Mouse (Mus musculus): ENCODE results near the gene Bcl2. TPM values are rescaled to one million over a fixed set of nuclear protein-coding genes. Genes with fewer than 3 reads are reported as not detected.
A peak's percentile ranks its signal among the peaks of the same experiment; 100 is the strongest.
"Not testable (repeated sequence)": the region's sequence is repeated elsewhere in the genome, so short reads cannot be mapped to it uniquely, and the experiment has no call there.

The Bcl2 gene
- polyA plus RNA-seq (2012; rRNA removed), result 1.2 and 1.6 TPM in 2 replicates

GRCm38 (mm10) chr1:106713621-106714529 is at the start of gene Bcl2:
Bcl2 (minus strand) TSS chr1:106714274.
- no peak for DNase-seq (ENCODE audit: low read depth, low spot score)
- WGBS, result under 1% methylated on average over 95 of the region's 95 CpGs

- WGBS, result 74% methylated on average over 3 of the region's 3 CpGs
- DNase-seq (ENCODE audit: low read depth, low spot score), result no peak
Observed at GRCm38 (mm10) chr1:106760750-106761149, 46.7 kb upstream of the Bcl2 start.

DNA sequence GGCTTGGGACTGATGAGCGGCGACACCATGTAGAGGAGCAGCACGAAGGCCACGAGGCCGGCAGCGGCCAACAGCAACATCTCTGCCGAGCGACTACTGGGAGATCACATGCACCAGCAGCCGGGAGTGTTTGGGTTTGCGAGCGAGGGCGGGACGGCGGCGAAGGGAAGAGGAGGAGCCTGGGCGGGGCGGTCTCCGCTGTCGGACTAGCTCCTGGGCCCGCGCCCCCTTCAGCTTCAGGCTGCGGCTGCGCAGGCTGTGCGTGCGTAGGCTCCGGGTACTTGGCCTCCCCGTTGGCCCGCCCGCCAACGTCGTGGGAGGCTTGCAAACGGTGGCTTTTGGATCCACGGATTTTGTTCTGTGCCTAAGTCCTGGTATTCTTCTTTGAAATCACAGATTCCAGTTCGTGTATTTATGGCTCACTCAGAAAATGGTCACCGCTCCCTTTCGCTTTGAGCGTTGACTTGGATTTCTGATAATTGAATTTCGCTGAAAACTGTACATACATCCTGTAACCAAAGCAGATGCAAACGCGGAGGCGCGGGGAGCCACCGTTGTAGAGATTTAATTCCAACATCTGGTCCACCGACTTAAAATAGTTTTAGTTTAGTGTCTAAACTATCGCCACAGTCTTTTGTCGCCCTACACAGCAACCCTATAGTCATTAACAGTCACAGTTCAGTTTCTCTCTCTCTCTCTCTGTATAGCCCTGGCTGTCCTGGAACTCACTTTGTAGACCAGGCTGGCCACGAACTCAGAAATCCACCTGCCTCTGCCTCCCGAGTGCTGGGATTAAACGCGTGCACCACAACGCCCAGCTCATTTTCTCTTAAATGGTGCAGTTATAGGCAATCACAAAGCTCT is 45.7 kb upstream of the Bcl2 start, which contains the start of gene Kdsr:
Gene Kdsr, minus strand, starts transcription at position 156 of the 864 bp plus-strand sequence.
- WGBS, result under 1% methylated on average over 50 of the region's 51 CpGs
- DNase-seq (ENCODE audit: low read depth, low spot score), result peak; percentile 83

DNA sequence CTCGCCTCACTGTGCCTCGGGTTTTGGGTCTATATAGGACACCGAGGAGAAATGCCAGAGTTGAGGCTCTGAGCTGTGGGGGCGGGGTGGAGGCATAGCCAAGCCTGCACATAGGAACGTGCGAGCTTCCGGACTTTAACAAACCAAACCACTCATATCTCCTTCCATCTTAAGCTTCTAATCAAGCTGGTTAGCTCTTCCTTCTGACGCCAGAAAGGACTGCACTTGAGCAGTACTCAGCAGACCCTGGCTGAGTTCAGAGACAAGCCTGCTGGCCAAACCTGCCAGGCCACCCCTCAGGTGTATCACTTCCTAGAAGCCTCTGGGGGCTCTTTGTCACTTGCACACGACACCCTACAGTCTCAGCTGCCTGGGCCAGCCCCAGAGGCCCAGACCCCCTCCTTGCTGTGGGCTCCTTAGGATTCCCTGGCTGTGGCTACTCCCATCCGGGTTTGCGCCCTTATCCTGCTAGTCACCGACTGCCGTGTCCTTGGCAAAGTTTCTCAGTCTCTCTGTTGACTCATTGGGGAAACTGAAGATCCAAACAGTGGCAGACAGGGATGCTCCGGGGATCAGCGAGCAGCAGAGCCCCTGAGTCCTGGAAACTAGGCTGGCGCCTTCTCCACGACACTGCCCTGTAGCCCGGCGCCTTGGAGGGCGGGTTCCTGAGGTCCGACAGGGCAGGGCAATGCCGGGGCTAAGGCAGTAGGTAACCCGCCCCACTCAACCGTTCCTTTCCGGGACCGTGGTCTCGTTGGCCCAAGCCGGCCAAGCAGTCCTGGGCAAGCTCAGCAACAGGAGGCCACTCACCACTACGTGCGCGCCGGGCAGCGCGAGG is 44.9 kb upstream of the Bcl2 start:
- peak; percentile 28 for DNase-seq (ENCODE audit: low read depth, low spot score)

DNA sequence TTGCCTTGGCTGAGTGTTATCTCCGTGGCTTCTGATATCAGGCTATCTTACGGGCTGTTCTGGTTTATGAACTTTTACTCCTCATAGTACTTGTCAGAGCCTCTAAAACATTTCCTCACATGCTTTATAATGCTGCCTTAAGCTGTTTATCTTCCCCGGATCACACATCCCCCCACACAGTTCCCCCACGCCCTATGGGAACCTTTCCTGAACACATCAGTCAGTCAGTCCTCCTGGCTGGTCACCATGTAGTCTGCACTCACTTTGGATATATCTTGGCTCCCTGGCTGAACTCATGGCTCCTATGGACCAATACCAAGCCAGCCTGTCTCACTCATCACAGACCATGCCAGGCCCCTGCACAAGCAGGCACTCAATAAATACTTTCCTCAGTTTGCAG is 42.6 kb upstream of the Bcl2 start:
- WGBS, result 39% methylated on average over 4 of the region's 4 CpGs
- no peak for DNase-seq (ENCODE audit: low read depth, low spot score)

More for the DNA sequence above, 44.9 kb upstream of the Bcl2 start:
- under 1% methylated on average over 34 of the region's 34 CpGs for WGBS

- WGBS, result 53% methylated on average over 5 of the region's 5 CpGs
- DNase-seq (ENCODE audit: low read depth, low spot score), result no peak
Observed at GRCm38 (mm10) chr1:106752013-106752412, 37.9 kb upstream of the Bcl2 start.

GRCm38 (mm10) chr1:106750656-106751055 is 36.6 kb upstream of the Bcl2 start:
- WGBS, result 72% methylated on average over 1 of the region's 1 CpGs
- no peak for DNase-seq (ENCODE audit: low read depth, low spot score)

DNA sequence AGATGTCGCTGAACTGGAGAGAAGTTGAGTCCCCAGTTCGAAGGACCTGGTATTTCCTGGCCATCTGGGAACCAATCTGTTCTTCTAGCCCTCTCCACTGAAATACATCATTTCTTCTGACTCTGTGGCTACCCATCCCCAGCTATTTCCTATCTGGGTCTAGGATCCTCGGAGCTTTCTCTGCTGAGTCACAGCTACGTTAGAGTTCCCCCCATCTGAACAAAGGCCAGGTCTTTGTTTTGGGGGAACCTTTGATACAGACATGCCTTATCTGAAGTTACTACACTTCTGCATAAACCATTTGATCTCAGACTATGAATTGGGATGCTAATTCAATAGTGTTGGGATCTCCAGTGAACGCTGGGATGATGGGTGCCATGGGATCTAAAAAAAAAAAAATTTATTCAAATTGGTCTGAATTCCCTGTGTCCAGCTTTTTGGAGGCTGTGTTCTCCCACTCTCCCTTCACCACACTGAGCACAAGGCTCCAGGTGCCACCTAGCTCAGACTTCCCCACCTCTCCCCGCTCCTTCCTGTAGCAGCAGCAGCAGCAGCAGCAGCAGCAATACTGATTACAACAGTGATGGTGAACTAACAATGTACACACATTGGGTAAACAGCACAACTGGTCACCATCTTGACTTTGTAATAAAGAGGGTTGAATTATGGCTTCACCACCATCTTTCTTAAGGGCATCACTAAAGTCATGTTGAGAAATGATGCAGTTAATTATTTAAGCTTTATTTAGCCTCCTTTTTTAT is 34.7 kb upstream of the Bcl2 start:
- 93% methylated on average over 6 of the region's 6 CpGs for WGBS
- no peak for DNase-seq (ENCODE audit: low read depth, low spot score)

- WGBS, result 95% methylated on average over 6 of the region's 6 CpGs
- DNase-seq (ENCODE audit: low read depth, low spot score), result no peak
Observed at GRCm38 (mm10) chr1:106742980-106743379, 28.9 kb upstream of the Bcl2 start.

DNA sequence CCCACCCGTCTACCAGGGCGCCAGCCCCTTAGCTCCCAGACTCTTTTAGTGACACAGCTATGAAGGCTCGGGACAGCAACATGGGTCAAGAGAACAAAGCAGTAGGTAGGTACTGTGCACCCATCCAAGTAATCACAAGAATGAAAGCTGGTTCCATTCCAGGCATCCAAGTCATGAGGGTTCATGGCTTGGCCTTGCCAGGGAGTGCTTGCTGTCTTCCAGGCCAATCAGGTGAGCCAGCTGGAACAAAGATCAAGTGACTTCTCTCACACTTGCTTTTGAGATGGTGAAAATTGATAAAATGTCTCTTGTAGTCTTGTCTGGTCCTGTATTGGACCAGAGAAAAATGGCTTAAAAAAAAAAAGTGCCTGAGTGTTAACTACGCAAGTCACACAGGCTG is 26.7 kb upstream of the Bcl2 start:
- no peak for DNase-seq (ENCODE audit: low read depth, low spot score)
- 91% methylated on average over 4 of the region's 4 CpGs for WGBS

- 90% methylated on average over 5 of the region's 5 CpGs for WGBS
- DNase-seq (ENCODE audit: low read depth, low spot score), result no peak
Observed at GRCm38 (mm10) chr1:106739810-106740209, 25.7 kb upstream of the Bcl2 start.

DNA sequence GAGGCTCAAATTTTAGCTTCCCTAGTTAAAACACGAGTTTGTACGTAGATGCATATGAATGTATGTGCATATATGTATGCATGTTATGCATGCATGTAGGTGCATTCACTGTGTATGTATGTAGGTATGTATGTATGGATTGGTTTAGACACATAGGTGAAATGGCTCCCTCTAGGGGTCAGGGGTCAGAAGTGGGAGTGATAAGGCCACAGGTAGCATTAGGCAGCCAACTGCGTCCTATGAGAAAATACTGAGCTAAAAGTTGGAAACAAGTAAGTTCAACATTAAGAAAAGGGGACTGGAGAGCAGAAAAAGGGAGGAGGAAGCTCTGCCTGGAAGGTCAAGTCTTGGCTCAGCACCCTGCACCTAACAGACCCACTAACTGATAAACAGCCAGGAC is 24.0 kb upstream of the Bcl2 start:
- DNase-seq (ENCODE audit: low read depth, low spot score), result no peak
- 84% methylated on average over 3 of the region's 3 CpGs for WGBS

DNA sequence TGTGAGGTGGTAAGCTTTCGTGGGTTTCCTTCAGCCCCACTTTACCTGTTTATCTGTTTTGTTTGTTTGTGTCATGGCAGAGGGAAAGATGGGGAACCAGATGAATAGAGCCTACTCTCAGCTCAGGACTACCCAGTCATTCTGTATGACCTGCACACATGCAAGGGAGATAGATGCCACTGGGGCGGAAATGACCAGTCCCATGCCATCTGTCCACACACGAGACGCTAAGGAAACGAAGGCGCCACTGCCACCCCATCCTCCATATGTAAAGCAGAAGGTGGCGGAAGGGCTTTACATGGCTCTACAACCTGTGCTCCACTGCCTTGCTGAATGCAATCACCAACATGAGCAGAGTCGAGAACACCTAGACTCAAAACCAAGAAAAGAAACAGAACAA is 22.1 kb upstream of the Bcl2 start:
- DNase-seq (ENCODE audit: low read depth, low spot score), result no peak
- 96% methylated on average over 8 of the region's 8 CpGs for WGBS

DNA sequence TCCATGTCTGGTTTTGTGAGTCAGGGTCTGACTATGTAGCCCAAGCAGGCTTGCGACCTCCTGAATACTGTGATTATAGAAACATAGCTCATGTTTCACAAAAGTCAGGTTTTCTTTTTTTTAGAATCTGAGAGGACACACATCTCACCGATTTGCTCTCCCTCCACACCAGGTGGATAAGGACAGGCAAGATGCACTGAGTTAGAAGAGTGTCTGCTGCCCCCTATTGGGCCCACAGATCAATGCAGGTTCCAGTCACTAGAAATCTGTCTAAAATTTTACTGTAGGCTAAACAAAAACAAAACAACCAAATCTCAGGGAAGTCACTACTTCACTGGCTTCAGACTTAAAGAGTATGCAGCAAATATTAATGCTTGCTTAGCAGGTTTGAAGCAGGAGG is 21.5 kb upstream of the Bcl2 start:
- no peak for DNase-seq (ENCODE audit: low read depth, low spot score)
- WGBS, result 50% methylated on average over 2 of the region's 2 CpGs

- 84% methylated on average over 5 of the region's 5 CpGs for WGBS
- no peak for DNase-seq (ENCODE audit: low read depth, low spot score)
Observed at GRCm38 (mm10) chr1:106722061-106722460, 8.0 kb upstream of the Bcl2 start.

DNA sequence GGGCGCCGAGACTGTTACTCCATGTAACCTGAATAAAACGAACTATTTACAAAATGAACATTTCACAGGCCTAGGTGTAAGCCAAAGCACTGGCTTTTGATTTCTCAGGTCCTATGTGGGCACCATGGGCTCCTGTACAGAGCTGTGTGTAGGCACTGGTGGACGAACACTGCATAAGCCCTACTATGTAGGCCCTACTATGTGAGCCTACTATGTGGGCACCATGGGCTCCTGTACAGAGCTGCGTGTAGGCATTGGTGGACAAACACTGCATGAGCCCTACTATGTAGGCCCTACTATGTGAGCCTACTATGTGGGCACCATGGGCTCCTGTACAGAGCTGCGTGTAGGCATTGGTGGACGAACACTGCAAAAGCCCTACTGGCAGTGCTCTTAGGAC is 3.7 kb upstream of the Bcl2 start:
- DNase-seq (ENCODE audit: low read depth, low spot score), result not testable (repeated sequence)
- WGBS, result 68% methylated on average over 7 of the region's 7 CpGs

DNA sequence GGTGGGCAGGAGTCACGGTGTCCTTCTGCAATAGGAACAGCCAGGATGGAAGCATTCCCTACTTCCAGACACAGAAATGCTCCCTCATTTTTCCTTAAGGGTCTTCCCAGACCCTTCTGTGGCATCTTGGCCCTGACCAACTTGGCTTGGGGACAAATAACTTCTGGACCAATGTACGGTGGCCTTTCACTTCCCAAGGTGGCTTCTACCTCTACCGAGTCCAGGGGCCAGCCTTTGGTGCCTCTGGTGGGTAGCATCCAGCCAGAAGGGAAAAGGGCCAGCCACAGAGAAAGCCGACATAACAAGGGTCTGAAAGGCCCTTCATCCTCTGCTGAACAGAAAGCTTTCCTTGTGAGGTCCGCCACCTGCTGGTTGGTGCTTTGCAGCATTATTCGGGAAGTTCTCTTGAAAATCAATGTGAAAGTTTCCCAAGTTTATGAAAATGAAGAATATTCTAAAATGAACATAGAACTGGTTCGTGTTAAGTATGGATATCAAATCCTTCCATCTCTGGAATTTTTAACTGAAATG is 3.1 kb upstream of the Bcl2 start:
- DNase-seq (ENCODE audit: low read depth, low spot score), result no peak
- 34% methylated on average over 7 of the region's 7 CpGs for WGBS

GRCm38 (mm10) chr1:106716141-106716540 is 2.1 kb upstream of the Bcl2 start:
- WGBS, result 80% methylated on average over 3 of the region's 3 CpGs
- no peak for DNase-seq (ENCODE audit: low read depth, low spot score)

Data from large intestine, adult 2 months (tissue).